Mouse (Mus musculus): ENCODE data around the gene Cdkn3. TPM values are rescaled to one million over a fixed set of nuclear protein-coding genes. Genes with fewer than 3 reads are reported as not detected.
A peak's percentile ranks its signal among the peaks of the same experiment; 100 is the strongest.

Gene Cdkn3
- total and polyA plus RNA-seq, 3 experiments = 16.0 to 27.8 (median 22.8) TPM

DNA sequence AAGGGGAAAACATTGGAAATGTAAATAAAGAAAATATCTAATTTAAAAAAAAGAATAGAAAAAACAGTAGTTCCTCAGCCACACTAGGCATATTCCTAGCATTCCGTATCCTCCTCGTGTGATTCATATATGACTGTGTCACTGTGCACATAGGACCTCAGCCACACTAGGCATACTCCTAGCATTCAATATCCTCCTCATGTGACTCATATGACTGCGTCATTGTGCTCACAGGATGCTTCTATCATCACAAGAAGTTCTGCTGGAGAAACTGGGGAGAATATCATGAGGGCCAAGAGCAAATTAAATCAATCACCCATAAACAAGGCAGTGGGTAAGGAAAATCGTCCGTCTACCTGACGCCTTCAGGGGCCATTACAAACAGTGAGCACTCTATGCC, 30.4 kb downstream of the Cdkn3 start:
- in situ Hi-C loops (cut with MboI; ENCODE audit: low pct_ligation_motif_present, low pct_unique_long_range_greater_than_20kb, low sequenced_read_pairs) (no loop called here), dilution Hi-C loops (cut with MboI; ENCODE audit: extremely low pct_ligation_motif_present, extremely low pct_unique_long_range_greater_than_20kb, low sequenced_read_pairs) (no loop called here)

DNA sequence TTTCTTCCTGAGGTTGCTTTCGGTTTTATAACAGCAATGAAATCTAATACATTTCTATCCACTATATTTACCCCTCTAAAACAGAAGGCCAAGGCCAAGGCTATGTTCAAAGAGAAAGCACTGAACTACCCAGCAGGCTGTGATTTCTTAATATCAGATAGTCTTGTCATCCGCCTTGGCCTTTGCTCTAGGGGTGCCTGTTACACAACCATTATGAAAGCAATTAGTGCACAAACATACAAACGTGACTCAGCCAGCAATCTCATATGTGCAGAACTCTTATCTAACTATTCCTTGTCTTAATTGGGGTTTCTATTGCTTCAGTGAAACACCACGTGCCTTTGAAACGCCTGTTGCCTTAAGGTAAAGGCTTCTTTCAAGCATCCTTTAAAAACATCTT, 33.8 kb downstream of the Cdkn3 start:
- H3K4me3 ChIP-seq (replicated peaks in 1 of 3; ENCODE audit: low read depth in 2 of 3, low read length in 2 of 3, poor library complexity in 1 of 3) = no peak overlapping the region
- dilution Hi-C loops (cut with MboI; ENCODE audit: extremely low pct_ligation_motif_present, extremely low pct_unique_long_range_greater_than_20kb, low sequenced_read_pairs) (no loop called here), in situ Hi-C loops (cut with MboI; ENCODE audit: low pct_ligation_motif_present, low pct_unique_long_range_greater_than_20kb, low sequenced_read_pairs) (no loop called here)
- no peak overlapping the region for H3K27ac ChIP-seq (ENCODE audit: insufficient read depth, low read depth)
- DNase-seq (ENCODE audit: extremely low read depth) = no peak
- no peak overlapping the region for H3K9ac ChIP-seq (ENCODE audit: insufficient read depth, low read depth)
- TF ChIP-seq BHLHE40 (IDR thresholded peaks at IDR 0.05; ENCODE audit: low read depth, low read length) = no peak
- TF ChIP-seq MXI1 (IDR thresholded peaks at IDR 0.05; ENCODE audit: low read depth, low read length) = no peak
- TF ChIP-seq KAT2A (IDR thresholded peaks at IDR 0.05; ENCODE audit: insufficient replicate concordance, low read length) = no peak
- TF ChIP-seq SIN3A (IDR thresholded peaks at IDR 0.05; ENCODE audit: low read length) = no peak
- no peak for TF ChIP-seq IRF4 (IDR thresholded peaks at IDR 0.05; ENCODE audit: low read depth, low read length)
- no peak for TF ChIP-seq NELFE (IDR thresholded peaks at IDR 0.05; ENCODE audit: low read depth, low read length)
- no peak for TF ChIP-seq ZC3H11A (IDR thresholded peaks at IDR 0.05; ENCODE audit: low read depth, low read length)
- no peak for TF ChIP-seq USF1 (IDR thresholded peaks at IDR 0.05; ENCODE audit: low read depth, low read length)
- no peak for TF ChIP-seq RCOR1 (conservative IDR thresholded peaks at IDR 0.05; ENCODE audit: low read depth, low read length)
- TF ChIP-seq EP300 (IDR thresholded peaks at IDR 0.05; ENCODE audit: low read length) = no peak
- TF ChIP-seq ZMIZ1 (IDR thresholded peaks at IDR 0.05; ENCODE audit: low read depth, low read length) = no peak
- no peak for TF ChIP-seq POLR2A (IDR thresholded peaks at IDR 0.05; ENCODE audit: low read depth, low read length)
- TF ChIP-seq JUND (conservative IDR thresholded peaks at IDR 0.05; ENCODE audit: low read depth, low read length) = no peak
- peaks cover 0 to 16% of the 10 kb centered on the region in 2 experiments; a peak in 2 of 4 replicates for H3K4me1 ChIP-seq (ENCODE audit: control insufficient read depth in 1 of 2, insufficient read depth in 2 of 2)
- no peak overlapping the region for H3K4me2 ChIP-seq (ENCODE audit: insufficient read depth, low read depth, poor library complexity, severe bottlenecking)
- H3K36me3 ChIP-seq (replicated peaks in 1 of 2; ENCODE audit: control insufficient read depth in 1 of 2, insufficient read depth in 1 of 2, low read length in 1 of 2) = peaks cover 0 to under 1% of the 10 kb centered on the region in 2 experiments
- no peaks in the 10 kb centered on the region for H3K9me3 ChIP-seq (replicated peaks; ENCODE audit: low read length)
- H3K27me3 ChIP-seq (replicated peaks) = no peaks in the 10 kb centered on the region
- no peaks in the 10 kb centered on the region for H3K79me2 ChIP-seq (replicated peaks; ENCODE audit: control insufficient read depth, extremely low read depth, insufficient read depth, poor library complexity, severe bottlenecking)

More for the DNA sequence above, 30.4 kb downstream of the Cdkn3 start:
- Histone ChIP-seq H3K9ac (ENCODE audit: insufficient read depth, low read depth) (no peak overlapping the region), H3K4me3 (replicated peaks in 1 of 3; ENCODE audit: low read depth in 2 of 3, low read length in 2 of 3, poor library complexity in 1 of 3) (no peak overlapping the region), H3K4me1 (ENCODE audit: control insufficient read depth in 1 of 2, insufficient read depth in 2 of 2) (peaks cover 0 to 29% of the 10 kb centered on the region in 2 experiments; a peak in 2 of 4 replicates), H3K4me2 (ENCODE audit: insufficient read depth, low read depth, poor library complexity, severe bottlenecking) (no peak overlapping the region), H3K27ac (ENCODE audit: insufficient read depth, low read depth) (no peak overlapping the region), H3K36me3 (replicated peaks in 1 of 2; ENCODE audit: control insufficient read depth in 1 of 2, insufficient read depth in 1 of 2, low read length in 1 of 2) (no peaks in the 10 kb centered on the region), H3K9me3 (replicated peaks; ENCODE audit: low read length) (no peaks in the 10 kb centered on the region), H3K27me3 (replicated peaks) (no peaks in the 10 kb centered on the region), H3K79me2 (replicated peaks; ENCODE audit: control insufficient read depth, extremely low read depth, insufficient read depth, poor library complexity, severe bottlenecking) (peaks cover 20% of the 10 kb centered on the region)
- no peak for DNase-seq (ENCODE audit: extremely low read depth)
- TF ChIP-seq RAD21 (IDR thresholded peaks at IDR 0.05; ENCODE audit: low read depth, low read length) (no peak), CHD1 (IDR thresholded peaks at IDR 0.05; ENCODE audit: low read depth, low read length) (no peak), MAZ (IDR thresholded peaks at IDR 0.05; ENCODE audit: low read depth, low read length) (peak; percentile 30; the same call in 1 of the 2 replicates)
